Mouse (Mus musculus) left cerebral cortex, postnatal 36 days (tissue): ENCODE data around the gene Srpr. TPM values are rescaled to one million over a fixed set of nuclear protein-coding genes. Genes with fewer than 3 reads are reported as not detected.

Experiments used
- DNase-seq, 2 experiments: peaks; one replicate each; pipeline ENCODE4 v3.0.0; 2021 to 2022; ENCODE audit warnings: low spot score in 2 of 2, mixed read lengths in 1 of 2
- intact Hi-C: fragments of 180-260 bp; cut with DNase I; formaldehyde crosslinking; loops from one replicate; pipeline ENCODE4 v1.15.1; 2025
- total RNA-seq, 2 experiments: library from RNA; stranded (reverse); gene quantifications; 2 replicates each; pipeline ENCODE4 v1.2.3; 2021

The Srpr gene
- total RNA-seq, 2 experiments from 2014 or later, result 61.3 to 65.0 TPM

- intact Hi-C loops, result no loop called here
- DNase-seq, result no peak
Measured at GRCm38 (mm10) chr9:35186430-35186829, 13.5 kb upstream of the Srpr start.

GRCm38 (mm10) chr9:35187351-35187903 is 12.5 kb upstream of the Srpr start:
- DNase-seq, result no peak
- intact Hi-C loops, result no loop called here

GRCm38 (mm10) chr9:35188700-35189099 is 11.3 kb upstream of the Srpr start:
- intact Hi-C loops, result no loop called here
- DNase-seq, result no peak

GRCm38 (mm10) chr9:35192983-35193542 is 6.9 kb upstream of the Srpr start:
- intact Hi-C loops, result no loop called here
- DNase-seq, result no peak

DNA sequence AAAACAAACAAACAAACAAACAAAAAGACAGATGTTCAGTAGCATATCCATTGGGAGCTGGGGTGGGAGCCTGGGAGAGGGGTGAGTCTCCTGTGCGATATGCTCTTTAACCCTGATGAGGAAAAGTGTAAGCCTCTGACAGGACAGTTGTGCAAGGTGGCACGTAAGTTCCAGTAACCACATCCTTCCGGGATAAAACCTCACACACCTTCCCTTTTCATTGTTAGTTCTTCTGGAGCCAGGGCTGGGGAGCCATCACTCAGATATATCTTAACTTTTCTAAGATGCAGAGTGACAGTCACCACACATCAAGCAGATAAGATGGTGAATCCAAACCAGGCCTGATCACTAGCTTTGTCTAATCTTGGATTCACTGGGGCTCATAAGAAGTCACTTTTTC is 5.9 kb upstream of the Srpr start:
- intact Hi-C loops, result no loop called here
- DNase-seq, result no peak

GRCm38 (mm10) chr9:35197625-35198024 is 2.4 kb upstream of the Srpr start:
- intact Hi-C loops, result no loop called here
- DNase-seq, result no peak

DNA sequence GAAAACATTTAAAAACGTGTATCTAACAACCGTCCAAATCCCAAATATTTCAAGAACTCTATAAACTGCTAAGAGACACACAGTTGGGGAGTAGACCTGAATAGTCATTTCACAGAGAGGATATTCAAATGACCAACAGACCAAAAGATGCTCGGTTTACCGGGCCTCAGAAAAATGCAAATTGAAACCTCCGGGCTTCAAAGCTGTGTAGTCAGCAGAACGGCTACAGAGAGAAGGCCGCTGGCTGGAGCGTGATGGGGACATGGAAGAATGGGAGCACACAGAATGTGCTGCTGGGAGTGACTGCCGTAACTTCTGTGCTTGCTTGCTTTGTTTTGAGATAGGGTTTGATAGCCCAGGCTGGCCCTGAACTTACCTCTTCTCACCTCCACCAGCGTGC is 1.6 kb upstream of the Srpr start:
- intact Hi-C loops, result no loop called here
- no peak for DNase-seq

GRCm38 (mm10) chr9:35198945-35199771 is 817 bp upstream of the Srpr start:
- DNase-seq, result no peak
- intact Hi-C loops, result no loop called here

DNA sequence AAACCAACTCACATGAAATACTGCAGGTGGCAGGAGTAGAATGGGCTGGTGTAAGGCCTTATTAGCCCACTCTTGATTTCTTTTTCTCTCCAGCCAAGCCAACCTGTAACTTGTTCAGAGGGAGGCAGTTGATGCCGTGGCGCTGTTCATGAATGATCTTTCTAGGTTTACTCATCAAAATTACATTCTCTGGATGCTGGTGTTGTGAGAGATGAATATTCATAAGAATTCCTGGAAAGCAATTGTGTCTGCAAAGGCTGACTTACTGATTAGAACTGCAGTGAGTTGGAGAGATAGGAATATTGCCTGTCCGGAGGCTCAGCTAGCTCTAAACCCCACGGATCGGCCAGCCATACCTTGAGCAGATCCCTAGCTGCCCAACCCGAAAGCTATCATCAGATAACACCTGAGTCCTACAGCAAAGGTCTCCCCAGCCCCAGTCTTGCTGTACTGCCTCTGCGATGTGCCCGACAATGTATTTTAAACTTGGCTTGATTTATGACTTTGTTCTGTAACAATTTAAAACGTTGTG is 620 bp downstream of the Srpr start:
- no peak for DNase-seq
- intact Hi-C loops, result no loop called here

DNA sequence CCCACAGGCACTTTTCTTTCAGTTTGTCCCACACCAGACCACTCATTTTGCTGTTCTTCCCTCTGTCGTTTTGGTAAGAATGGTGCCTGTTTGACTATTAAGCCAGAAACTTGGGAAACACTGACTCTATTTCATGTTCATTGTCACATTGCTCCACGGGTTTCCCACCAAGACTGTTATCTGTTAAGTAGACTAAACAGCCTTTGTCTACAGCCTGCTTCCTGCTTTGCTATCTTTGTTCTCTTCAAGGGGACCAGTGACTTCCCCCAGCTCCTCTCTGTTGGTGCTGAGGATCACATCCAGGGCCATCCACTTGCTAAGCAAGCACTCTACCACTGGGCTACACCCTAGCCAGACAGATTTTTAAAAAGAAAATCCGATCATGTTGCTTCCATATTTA is 3.6 kb downstream of the Srpr start:
- DNase-seq, result no peak
- intact Hi-C loops, result no loop called here

DNA sequence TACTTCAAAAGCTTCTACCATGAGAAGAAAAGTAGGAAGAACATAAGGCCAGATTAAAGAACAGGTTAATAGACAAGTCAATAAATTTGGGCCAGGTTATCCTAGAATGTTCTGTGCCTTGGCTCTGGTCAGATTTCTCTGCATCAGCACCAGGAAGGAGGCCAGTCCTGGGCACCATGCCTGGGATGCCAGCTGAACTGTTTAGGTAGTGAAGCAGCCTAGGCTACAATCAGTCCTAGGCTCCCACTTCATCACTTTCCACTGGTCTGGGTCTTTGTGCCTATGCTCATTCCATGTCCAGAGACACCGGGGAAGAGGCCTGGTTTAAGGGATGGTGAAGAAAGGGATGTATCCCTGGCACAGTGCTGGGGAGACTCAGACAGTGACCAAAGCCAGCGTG is 4.4 kb downstream of the Srpr start:
- intact Hi-C loops, result no loop called here
- DNase-seq, result no peak

DNA sequence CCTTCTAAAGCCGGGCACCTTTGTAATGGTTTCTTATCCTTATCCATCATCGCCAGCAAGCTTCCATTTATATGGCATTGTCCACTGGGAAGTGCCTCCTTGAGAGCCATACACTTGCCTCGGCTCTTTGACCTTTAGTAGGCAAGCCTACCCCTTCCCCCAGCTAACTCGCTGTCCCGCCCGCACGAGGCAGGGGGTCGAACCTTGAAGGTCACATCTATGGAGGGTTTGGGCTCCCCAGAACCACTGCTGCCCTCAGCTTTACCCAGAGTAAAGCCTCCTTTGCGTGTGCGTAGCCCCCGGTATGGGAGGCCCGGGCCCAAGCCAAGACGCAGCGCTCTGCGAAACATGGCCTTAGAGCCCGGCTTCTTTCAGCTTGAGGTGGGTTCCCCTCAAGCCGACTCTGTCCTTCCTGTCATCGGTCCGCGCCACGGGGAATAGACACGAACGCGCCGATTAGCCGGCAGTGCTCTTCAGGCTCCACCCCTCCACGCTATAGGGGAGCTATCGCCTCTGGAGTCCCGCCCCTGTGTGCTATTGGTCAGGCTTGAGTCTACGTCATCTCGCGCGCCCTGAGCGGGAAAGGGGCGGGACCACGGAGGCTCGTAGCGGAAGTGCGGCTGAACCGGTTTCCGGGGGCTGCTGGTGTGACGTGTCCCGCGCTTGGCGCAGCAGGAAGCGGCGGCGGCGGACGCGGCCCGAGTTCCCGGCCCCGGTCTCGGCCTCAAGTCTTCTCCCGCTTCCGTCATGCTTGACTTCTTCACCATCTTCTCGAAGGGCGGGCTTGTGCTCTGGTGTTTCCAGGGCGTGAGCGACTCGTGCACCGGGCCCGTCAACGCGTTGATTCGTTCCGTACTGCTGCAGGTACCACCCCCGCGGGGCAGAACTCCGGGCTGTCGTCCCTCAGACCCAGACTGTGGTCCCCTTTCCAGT is 10.8 kb downstream of the Srpr start, which contains the start of gene Foxred1:
Gene Foxred1 (minus strand): TSS at position 514 of the 933 bp plus-strand sequence.
- intact Hi-C loops, result loop anchor here (2.0 kb wide), 1 partner anchor 56 kb away; the partner anchor contains the start of genes Fam118b and Rpusd4
- DNase-seq, result peak; percentile 99

DNA sequence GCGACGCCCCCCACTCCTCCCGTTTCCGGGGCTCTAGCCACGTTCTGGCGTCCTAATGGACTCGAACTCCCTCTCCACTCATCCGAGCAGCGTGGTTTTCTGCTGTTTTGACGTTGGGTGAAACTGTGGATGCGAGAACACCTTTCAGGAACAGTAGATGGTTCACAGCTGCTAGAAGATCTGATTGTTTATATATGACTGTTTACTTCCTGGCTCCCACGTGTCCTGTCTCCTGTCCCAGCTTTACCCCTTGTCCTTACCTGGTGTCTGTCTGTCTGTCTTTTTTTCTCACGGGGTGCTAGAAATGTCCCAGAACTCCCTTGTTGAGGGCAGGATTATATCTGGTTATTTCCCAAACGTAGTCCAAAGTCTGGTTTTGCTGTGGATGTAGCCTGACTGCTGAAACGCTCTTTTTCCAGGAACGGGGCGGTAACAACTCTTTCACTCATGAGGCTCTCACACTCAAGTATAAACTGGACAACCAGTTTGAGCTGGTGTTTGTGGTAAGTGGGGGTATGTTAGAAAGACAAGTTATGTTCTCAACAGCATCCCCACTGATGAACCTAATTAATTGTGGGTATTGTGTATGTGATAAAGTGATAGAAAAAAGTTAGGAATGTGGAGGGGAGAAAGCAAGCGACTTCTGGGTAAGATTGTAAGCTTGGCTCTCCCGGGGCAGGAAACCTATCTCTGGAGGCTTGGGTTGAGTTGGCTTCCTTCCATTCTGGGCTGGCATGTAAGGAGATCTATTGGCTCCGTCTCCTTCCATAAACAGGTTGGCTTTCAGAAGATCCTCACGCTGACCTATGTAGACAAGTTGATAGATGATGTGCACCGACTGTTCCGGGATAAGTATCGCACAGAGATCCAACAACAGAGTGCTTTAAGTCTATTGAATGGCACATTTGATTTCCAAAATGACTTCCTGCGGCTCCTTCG is 11.9 kb downstream of the Srpr start:
- no peak for DNase-seq
- intact Hi-C loops, result loop anchor here (2.0 kb wide), 1 partner anchor 55 kb away; the partner anchor contains the start of genes Fam118b and Rpusd4

- no peak for DNase-seq
- intact Hi-C loops, result no loop called here
Measured at GRCm38 (mm10) chr9:35217963-35218362, 18.0 kb downstream of the Srpr start.

DNA sequence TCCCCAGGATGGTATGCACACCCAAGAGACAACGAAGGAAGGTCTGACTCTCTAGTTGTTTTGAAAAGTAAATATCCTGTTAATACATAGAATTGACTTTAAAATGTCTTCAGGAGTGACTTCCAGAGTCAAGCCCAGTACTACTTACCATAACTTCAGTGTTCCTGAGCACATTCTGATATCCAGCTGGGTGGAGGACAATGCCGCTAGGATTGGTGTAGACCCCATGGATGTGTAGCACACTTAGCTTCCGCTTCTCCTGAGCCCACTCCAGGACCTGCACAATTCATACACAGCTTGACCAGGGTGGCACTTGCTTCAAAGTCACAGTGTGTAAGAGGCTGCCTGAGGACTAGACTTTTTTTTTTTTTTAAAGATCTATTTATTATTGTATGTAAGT is 23.5 kb downstream of the Srpr start:
- intact Hi-C loops, result no loop called here
- DNase-seq, result no peak

- DNase-seq, result no peak
- intact Hi-C loops, result no loop called here
Measured at GRCm38 (mm10) chr9:35228671-35229070, 28.7 kb downstream of the Srpr start.

GRCm38 (mm10) chr9:35235996-35236395 is 36.0 kb downstream of the Srpr start:
- intact Hi-C loops, result no loop called here
- no peak for DNase-seq

GRCm38 (mm10) chr9:35238371-35238770 is 38.4 kb downstream of the Srpr start:
- DNase-seq, result no peak
- intact Hi-C loops, result no loop called here
